Mouse (Mus musculus): ENCODE results near the gene Lamtor3.
A peak's percentile ranks its signal among the peaks of the same experiment; 100 is the strongest.

DNA sequence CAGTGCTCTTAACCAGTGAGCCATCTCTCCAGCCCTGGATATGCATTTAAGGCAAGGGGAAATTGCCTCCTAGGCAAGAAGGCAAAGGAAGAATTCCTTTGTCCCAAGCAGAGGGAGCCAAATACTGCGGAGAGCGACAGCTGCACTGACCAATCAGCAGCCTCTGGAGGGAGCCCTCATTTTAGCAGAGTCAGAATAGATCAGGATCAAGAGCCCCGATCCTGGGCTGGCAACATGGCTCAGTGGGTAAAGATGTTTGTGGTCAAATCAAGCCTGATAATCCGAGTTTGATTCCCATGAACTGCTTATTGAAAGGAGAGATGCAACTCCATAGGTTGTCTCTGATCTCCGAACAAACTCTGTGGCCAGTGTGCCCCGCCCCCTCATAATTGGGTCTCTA, 20.3 kb downstream of the Lamtor3 start:
- TF ChIP-seq CTCF (conservative IDR thresholded peaks at IDR 0.05; ENCODE audit: insufficient read depth, insufficient read length, low read depth, low read length): peak; percentile 27; the same call in 1 of the 2 replicates
- no peak for TF ChIP-seq POLR2A (IDR thresholded peaks at IDR 0.05; ENCODE audit: low read depth, low read length)

Measured in kidney, adult 2 months (tissue).